Mouse (Mus musculus): ENCODE data around the gene Ebf3. TPM values are rescaled to one million over a fixed set of nuclear protein-coding genes. Genes with fewer than 3 reads are reported as not detected.

The Ebf3 gene
- polyA plus RNA-seq, 1 experiment from 2014 or later, result 11.2 TPM

DNA sequence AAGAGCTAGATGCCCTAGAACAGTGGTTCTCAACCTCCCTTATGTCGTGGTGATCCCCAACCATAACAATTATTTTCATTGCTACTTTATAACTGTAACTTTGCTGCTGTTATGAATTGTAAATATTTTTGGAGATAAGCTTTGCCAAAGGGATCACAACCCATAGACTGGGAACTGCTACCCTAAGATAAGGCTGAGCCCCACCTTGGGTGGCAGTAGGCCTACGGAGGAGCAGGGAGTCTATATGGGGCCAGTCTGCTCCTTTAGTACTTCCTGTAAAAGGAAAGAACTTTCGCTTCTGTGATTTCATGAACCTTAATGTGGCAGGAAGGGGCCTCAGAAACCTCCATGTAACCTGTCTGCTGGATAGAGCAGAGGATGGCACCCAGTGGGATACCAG, 90.4 kb downstream of the Ebf3 start:
- ATAC-seq (ENCODE audit: low FRiP score), result no peak
- no peak overlapping the region for H3K27ac ChIP-seq (ENCODE audit: low read depth, low read length)

DNA sequence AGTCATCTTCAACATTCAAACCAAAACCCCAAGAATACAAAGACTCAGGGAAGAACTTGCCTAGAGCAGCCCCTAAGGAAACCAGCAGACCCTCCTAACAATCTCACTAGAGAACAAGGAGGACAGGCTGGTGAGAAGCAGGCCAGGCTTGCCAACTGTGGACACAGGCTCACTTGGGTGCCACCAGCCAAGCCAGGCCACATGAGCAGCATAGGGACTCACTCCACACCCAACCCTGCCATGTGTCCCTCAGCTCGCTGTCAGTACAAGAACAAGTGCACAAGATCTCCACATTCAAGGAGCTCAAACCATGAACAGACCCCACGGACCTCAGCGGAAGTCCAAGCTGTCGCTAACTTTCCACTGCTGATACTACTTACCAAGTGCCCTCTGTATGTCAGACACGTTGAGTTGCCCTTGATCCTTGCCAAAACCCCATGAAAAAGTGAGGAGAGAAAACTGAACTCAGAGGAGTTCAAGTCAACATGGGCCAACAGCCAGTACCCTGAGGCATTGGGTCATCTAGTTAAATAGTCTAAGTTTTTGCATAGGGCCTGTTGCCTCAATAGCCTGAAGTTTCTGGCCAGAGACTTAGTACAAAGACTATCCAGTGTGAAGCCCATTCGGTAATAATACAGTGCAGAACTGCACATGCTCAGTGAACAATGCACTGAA, 91.3 kb downstream of the Ebf3 start:
- Histone ChIP-seq H3K27me3 (ENCODE audit: control insufficient read depth, insufficient read depth, low read length) (no peaks in the 10 kb centered on the region), H3K27ac (ENCODE audit: low read depth, low read length) (no peak overlapping the region), H3K9me3 (ENCODE audit: control insufficient read depth, low read length) (no peaks in the 10 kb centered on the region), H3K36me3 (ENCODE audit: control insufficient read depth, insufficient read depth, low read length) (no peaks in the 10 kb centered on the region), H3K9ac (ENCODE audit: low read length) (no peak overlapping the region), H3K4me1 (ENCODE audit: control insufficient read depth, insufficient read depth, low read length) (peaks cover 21% of the 10 kb centered on the region), H3K4me2 (no peak overlapping the region), H3K4me3 (ENCODE audit: low read depth, low read length) (no peak overlapping the region)
- DNase-seq (ENCODE audit: low spot score, missing footprints) (no peak), ATAC-seq (ENCODE audit: low FRiP score) (no peak)
- 91% methylated on average over 6 of the region's 6 CpGs for WGBS

More for the DNA sequence above, 90.4 kb downstream of the Ebf3 start:
- Histone ChIP-seq H3K9me3 (ENCODE audit: control insufficient read depth, low read length) (no peaks in the 10 kb centered on the region), H3K9ac (ENCODE audit: low read length) (no peak overlapping the region), H3K4me3 (ENCODE audit: low read depth, low read length) (no peak overlapping the region), H3K4me1 (ENCODE audit: control insufficient read depth, insufficient read depth, low read length) (peaks cover 24% of the 10 kb centered on the region), H3K4me2 (no peak overlapping the region), H3K27me3 (ENCODE audit: control insufficient read depth, insufficient read depth, low read length) (no peaks in the 10 kb centered on the region), H3K36me3 (ENCODE audit: control insufficient read depth, insufficient read depth, low read length) (no peaks in the 10 kb centered on the region)
- 95% methylated on average over 3 of the region's 3 CpGs for WGBS
- DNase-seq (ENCODE audit: low spot score, missing footprints), result no peak

- H3K4me1 ChIP-seq (ENCODE audit: control insufficient read depth, insufficient read depth, low read length), result peaks cover 9% of the 10 kb centered on the region; the same call in 1 of the 2 replicates
- ATAC-seq (ENCODE audit: low FRiP score) (peak; percentile 20; the same call in 1 of the 2 replicates), DNase-seq (ENCODE audit: low spot score, missing footprints) (peak; percentile 84)
- H3K27me3 ChIP-seq (ENCODE audit: control insufficient read depth, insufficient read depth, low read length), result no peaks in the 10 kb centered on the region
- no peaks in the 10 kb centered on the region for H3K9me3 ChIP-seq (ENCODE audit: control insufficient read depth, low read length)
- no peak overlapping the region for H3K4me3 ChIP-seq (ENCODE audit: low read depth, low read length)
- 49% methylated on average over 6 of the region's 6 CpGs for WGBS
- H3K36me3 ChIP-seq (ENCODE audit: control insufficient read depth, insufficient read depth, low read length), result no peaks in the 10 kb centered on the region
- 0 out of 2 replicates have a peak overlapping the region, but pooled peaks have one; percentile 32 for H3K27ac ChIP-seq (ENCODE audit: low read depth, low read length)
- no peak overlapping the region for H3K4me2 ChIP-seq
- no peak overlapping the region for H3K9ac ChIP-seq (ENCODE audit: low read length)
Observed at GRCm38 (mm10) chr7:137221599-137221998, 92.6 kb downstream of the Ebf3 start.

DNA sequence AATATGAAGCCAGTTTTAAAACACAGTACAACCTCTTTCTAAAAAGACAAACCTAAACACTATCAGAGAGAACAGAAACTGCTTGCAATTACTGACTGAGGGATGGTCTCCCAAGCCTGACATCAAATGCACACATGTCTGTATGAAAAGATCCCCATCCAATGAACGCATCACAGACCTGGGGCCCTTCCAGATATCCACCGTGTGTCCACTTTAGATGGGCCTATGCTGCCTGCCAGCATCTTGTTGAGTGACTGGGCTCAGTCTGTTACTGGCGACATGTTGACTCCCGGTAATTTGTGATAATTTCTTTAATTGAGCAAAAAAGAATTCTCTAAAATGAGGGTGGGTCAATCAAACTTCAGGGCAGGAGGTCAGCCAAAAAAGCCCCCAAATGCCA, 93.8 kb downstream of the Ebf3 start:
- H3K9ac ChIP-seq (ENCODE audit: low read length), result no peak overlapping the region
- no peaks in the 10 kb centered on the region for H3K9me3 ChIP-seq (ENCODE audit: control insufficient read depth, low read length)
- H3K27me3 ChIP-seq (ENCODE audit: control insufficient read depth, insufficient read depth, low read length), result no peaks in the 10 kb centered on the region
- no peak for ATAC-seq (ENCODE audit: low FRiP score)
- 0 out of 2 replicates have a peak, but pooled peaks cover 4% of the 10 kb centered on the region for H3K4me1 ChIP-seq (ENCODE audit: control insufficient read depth, insufficient read depth, low read length)
- H3K36me3 ChIP-seq (ENCODE audit: control insufficient read depth, insufficient read depth, low read length), result no peaks in the 10 kb centered on the region
- 92% methylated on average over 4 of the region's 4 CpGs for WGBS
- H3K4me2 ChIP-seq, result no peak overlapping the region
- no peak for DNase-seq (ENCODE audit: low spot score, missing footprints)
- no peak overlapping the region for H3K27ac ChIP-seq (ENCODE audit: low read depth, low read length)
- H3K4me3 ChIP-seq (ENCODE audit: low read depth, low read length), result no peak overlapping the region

GRCm38 (mm10) chr7:137218706-137219105, 95.5 kb downstream of the Ebf3 start:
- no peak overlapping the region for H3K9ac ChIP-seq (ENCODE audit: low read length)
- DNase-seq (ENCODE audit: low spot score, missing footprints) (no peak), ATAC-seq (ENCODE audit: low FRiP score) (no peak)
- 92% methylated on average over 12 of the region's 12 CpGs for WGBS
- no peaks in the 10 kb centered on the region for H3K9me3 ChIP-seq (ENCODE audit: control insufficient read depth, low read length)
- no peak overlapping the region for H3K27ac ChIP-seq (ENCODE audit: low read depth, low read length)
- no peak overlapping the region for H3K4me3 ChIP-seq (ENCODE audit: low read depth, low read length)
- no peaks in the 10 kb centered on the region for H3K27me3 ChIP-seq (ENCODE audit: control insufficient read depth, insufficient read depth, low read length)
- H3K4me2 ChIP-seq, result no peak overlapping the region
- H3K36me3 ChIP-seq (ENCODE audit: control insufficient read depth, insufficient read depth, low read length), result no peaks in the 10 kb centered on the region
- 0 out of 2 replicates have a peak, but pooled peaks cover 4% of the 10 kb centered on the region for H3K4me1 ChIP-seq (ENCODE audit: control insufficient read depth, insufficient read depth, low read length)

GRCm38 (mm10) chr7:137213444-137213843, 100.8 kb downstream of the Ebf3 start:
- no peak for DNase-seq (ENCODE audit: low spot score, missing footprints)

DNA sequence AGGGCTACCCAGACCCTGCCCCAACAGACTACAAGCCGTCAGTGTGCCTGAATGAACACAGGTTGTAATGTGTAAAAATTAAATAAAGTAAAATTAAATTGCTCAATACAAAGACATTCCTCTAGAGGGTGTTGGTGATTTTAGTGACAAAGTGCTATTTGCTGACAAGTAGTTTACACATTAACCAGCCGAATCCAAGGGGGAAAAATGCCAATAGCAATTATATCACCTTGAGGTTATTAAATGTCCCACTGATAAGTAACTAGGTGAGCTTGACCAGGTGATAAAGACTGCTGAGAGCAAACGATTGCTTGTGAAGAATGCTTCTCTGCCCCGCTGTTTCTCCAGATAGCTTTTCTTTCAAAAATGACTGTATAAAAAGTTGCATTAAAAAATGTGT, 102.9 kb downstream of the Ebf3 start:
- H3K36me3 ChIP-seq (ENCODE audit: control insufficient read depth, insufficient read depth, low read length), result no peaks in the 10 kb centered on the region
- no peak overlapping the region for H3K4me2 ChIP-seq
- H3K9ac ChIP-seq (ENCODE audit: low read length), result no peak overlapping the region
- H3K4me1 ChIP-seq (ENCODE audit: control insufficient read depth, insufficient read depth, low read length), result peaks cover 6% of the 10 kb centered on the region
- DNase-seq (ENCODE audit: low spot score, missing footprints) (no peak), ATAC-seq (ENCODE audit: low FRiP score) (no peak)
- H3K4me3 ChIP-seq (ENCODE audit: low read depth, low read length), result no peak overlapping the region
- 80% methylated on average over 4 of the region's 4 CpGs for WGBS
- H3K9me3 ChIP-seq (ENCODE audit: control insufficient read depth, low read length), result no peaks in the 10 kb centered on the region
- H3K27me3 ChIP-seq (ENCODE audit: control insufficient read depth, insufficient read depth, low read length), result no peaks in the 10 kb centered on the region
- H3K27ac ChIP-seq (ENCODE audit: low read depth, low read length), result no peak overlapping the region

More at GRCm38 (mm10) chr7:137213444-137213843, 100.8 kb downstream of the Ebf3 start:
- no peaks in the 10 kb centered on the region for H3K27me3 ChIP-seq (ENCODE audit: control insufficient read depth, insufficient read depth, low read length)
- no peak overlapping the region for H3K4me3 ChIP-seq (ENCODE audit: low read depth, low read length)
- no peak overlapping the region for H3K27ac ChIP-seq (ENCODE audit: low read depth, low read length)
- no peaks in the 10 kb centered on the region for H3K9me3 ChIP-seq (ENCODE audit: control insufficient read depth, low read length)
- no peaks in the 10 kb centered on the region for H3K36me3 ChIP-seq (ENCODE audit: control insufficient read depth, insufficient read depth, low read length)
- H3K4me1 ChIP-seq (ENCODE audit: control insufficient read depth, insufficient read depth, low read length), result peaks cover 6% of the 10 kb centered on the region
- 74% methylated on average over 1 of the region's 1 CpGs for WGBS
- H3K4me2 ChIP-seq, result no peak overlapping the region
- ATAC-seq (ENCODE audit: low FRiP score), result no peak
- no peak overlapping the region for H3K9ac ChIP-seq (ENCODE audit: low read length)

- 66% methylated on average over 15 of the region's 15 CpGs for WGBS
- ATAC-seq (ENCODE audit: low FRiP score), result 0 out of 2 replicates have a peak, but pooled peaks have one; percentile 38
- DNase-seq (ENCODE audit: low spot score, missing footprints), result no peak
- peaks cover 7% of the 10 kb centered on the region for H3K4me1 ChIP-seq (ENCODE audit: control insufficient read depth, insufficient read depth, low read length)
- H3K9ac ChIP-seq (ENCODE audit: low read length), result no peak overlapping the region
- no peak overlapping the region for H3K4me2 ChIP-seq
- peak overlapping the region; percentile 45; the same call in 1 of the 2 replicates for H3K27ac ChIP-seq (ENCODE audit: low read depth, low read length)
- H3K36me3 ChIP-seq (ENCODE audit: control insufficient read depth, insufficient read depth, low read length), result no peaks in the 10 kb centered on the region
- no peaks in the 10 kb centered on the region for H3K9me3 ChIP-seq (ENCODE audit: control insufficient read depth, low read length)
- no peaks in the 10 kb centered on the region for H3K27me3 ChIP-seq (ENCODE audit: control insufficient read depth, insufficient read depth, low read length)
- no peak overlapping the region for H3K4me3 ChIP-seq (ENCODE audit: low read depth, low read length)
Observed at GRCm38 (mm10) chr7:137209688-137210345, 104.4 kb downstream of the Ebf3 start.

GRCm38 (mm10) chr7:137208556-137208955, 105.7 kb downstream of the Ebf3 start:
- ATAC-seq (ENCODE audit: low FRiP score) (no peak), DNase-seq (ENCODE audit: low spot score, missing footprints) (no peak)
- no peaks in the 10 kb centered on the region for H3K27me3 ChIP-seq (ENCODE audit: control insufficient read depth, insufficient read depth, low read length)
- no peak overlapping the region for H3K4me2 ChIP-seq
- 67% methylated on average over 5 of the region's 5 CpGs for WGBS
- peaks cover 8% of the 10 kb centered on the region for H3K4me1 ChIP-seq (ENCODE audit: control insufficient read depth, insufficient read depth, low read length)
- H3K4me3 ChIP-seq (ENCODE audit: low read depth, low read length), result no peak overlapping the region
- no peak overlapping the region for H3K9ac ChIP-seq (ENCODE audit: low read length)
- no peaks in the 10 kb centered on the region for H3K36me3 ChIP-seq (ENCODE audit: control insufficient read depth, insufficient read depth, low read length)
- H3K9me3 ChIP-seq (ENCODE audit: control insufficient read depth, low read length), result no peaks in the 10 kb centered on the region
- H3K27ac ChIP-seq (ENCODE audit: low read depth, low read length), result 0 out of 2 replicates have a peak overlapping the region, but pooled peaks have one; percentile 12

Measured in midbrain, embryonic 11.5 days (tissue).